Mouse (Mus musculus) lung, postnatal 25 days (tissue): ENCODE results near the gene Rab10.
"Not testable (repeated sequence)": the region's sequence is repeated elsewhere in the genome, so short reads cannot be mapped to it uniquely, and the experiment has no call there.

ENCODE experiments used
- DNase-seq: peaks from one replicate; pipeline ENCODE4 v3.0.0; 2022; ENCODE audit warnings: low spot score

Rab10 gene

DNA sequence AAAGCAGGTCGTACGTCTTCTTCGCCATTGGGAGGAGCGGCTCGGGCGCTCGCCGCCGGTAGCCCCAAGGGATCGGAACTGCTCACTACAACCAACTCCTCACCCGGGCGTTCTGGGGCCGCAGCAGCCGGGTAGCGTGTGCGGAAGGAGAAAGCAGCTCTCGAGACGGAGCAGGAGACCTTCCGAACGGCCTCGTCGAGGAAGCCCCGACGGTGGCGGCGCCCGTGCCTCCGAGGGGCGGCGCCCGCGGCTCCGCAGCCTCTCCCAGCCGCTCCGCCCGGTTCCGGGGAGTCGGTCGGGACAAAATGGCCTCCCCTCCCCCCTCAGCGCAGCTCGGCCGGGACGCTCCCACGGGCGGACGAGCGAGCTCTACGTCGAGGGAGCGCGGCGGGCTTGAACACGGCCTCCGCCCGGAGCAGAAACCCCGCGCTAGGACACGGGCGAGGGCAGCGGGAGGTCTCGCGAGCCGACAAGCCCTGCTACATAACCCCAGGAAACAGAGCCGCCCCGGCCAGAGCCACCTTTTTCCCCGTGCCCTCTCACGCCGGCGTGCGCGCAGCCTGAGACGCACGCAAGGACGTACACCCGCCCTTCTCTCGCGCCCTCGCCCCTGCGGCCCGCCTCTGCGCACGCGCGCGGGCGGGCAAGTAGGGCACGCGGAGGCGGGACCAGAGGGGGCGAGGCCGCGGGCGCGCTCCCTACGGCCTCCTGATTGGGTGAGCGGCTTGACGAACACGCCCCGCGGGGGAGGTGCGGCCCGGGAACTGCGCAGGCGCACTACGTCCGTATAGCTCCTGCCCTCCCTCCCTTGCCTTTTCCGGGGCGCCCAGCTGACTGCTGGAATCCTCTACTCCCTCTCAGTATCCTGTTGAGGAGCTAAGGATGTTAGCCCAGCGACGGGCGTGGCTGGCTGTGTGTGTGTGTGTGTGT lies at the start of gene Rab10:
TSS of gene Rab10 (minus strand) at position 579 of the 930 bp plus-strand sequence.
- DNase-seq = peak; percentile 98

DNA sequence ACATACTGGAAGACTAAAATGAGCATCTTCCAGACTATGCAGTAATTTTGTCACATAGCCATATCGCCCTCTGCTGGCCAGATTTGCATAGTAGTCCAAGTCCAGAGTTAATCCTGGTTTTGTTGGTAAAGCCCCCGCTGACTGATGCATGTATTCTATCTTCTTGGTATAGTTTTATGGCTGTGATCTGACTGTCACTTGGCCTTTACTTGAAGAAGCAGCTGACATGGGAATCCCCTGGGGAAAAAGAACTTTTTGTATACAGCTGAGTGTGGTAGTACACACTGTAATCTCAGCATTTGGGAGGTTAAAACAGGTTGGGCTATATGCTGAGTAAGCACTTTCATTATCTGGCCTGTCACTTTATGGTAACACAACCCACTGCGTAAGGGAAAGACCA lies 49.5 kb upstream of the Rab10 start:
- DNase-seq = peak; percentile 78

DNA sequence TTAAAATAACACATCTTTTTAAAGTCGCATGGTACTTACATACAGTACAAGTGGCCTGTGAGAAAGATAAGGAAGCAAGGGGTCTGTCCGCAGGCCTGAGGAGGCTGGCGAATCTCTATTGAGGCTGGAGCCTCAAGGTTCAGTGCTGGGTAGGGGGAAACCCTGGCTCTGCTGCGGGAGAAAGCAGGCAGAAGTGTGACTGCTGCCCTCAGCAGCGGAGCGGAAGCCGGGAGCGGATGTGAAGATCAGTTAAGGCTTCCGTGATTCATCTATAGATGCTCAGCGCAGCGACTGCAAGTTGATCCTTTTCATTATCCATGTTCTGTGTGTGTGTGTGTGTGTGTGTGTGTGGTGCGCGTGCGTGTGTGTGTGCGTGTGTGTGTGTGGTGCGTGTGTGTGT lies 47.1 kb upstream of the Rab10 start:
- DNase-seq = no peak

DNA sequence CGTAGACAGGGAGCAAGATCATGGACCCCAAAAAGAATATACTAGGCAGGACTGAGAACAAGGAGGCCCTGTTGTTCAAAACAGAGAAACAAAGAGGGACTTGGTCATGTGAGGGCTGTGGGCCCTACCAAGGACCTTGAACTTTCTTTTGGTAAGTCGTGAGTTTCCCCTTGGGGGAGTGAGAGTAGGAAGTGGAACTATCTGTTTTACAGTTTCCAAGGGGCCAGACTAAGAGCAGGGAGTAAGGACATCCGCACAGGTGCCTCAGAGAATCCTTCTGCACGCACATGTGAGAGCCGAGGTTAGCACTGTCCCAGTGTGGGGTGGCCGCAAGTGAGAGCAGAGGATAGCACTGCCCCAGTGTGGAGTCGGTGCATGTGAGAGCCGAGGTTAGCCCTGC lies 45.3 kb upstream of the Rab10 start:
- no peak for DNase-seq

DNA sequence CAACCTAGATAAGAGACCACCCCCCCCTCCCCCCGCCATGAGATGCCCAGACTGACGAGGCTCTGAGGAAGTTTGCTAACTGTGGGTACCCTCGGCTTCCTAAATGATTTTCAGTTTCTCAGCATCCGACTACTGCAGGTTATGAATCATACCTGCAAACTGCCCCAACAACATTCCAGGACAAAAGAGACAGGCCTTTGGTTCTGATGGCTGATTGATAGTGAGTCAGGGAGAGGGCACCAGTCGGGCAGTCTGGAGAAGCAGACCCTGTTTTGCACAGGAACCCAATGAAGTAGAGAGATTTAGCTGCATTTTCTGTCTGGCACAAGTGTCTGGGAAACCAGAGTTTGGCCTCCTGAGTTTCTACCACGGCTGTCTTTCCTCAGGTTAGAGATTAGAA lies 42.4 kb upstream of the Rab10 start:
- DNase-seq = no peak

DNA sequence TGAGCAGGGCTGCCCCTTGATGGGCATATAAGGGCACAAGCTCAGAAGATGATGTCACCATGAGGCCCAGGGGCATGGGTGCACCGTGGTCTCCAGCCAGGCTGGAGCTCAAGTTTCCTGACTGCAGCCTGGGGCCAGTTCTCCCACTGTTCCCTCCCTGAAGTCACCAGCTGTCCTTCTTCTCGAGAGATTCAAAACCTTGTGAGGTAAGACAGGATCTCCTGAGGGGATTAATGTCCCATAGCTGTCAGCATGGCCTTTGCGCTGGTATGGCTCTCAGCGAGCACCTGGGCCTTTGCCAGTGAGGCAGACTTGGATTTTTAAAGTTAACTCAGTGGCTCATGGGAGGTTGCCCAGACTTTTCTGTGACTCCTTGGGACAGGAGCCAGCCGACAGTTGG lies 40.4 kb upstream of the Rab10 start:
- no peak for DNase-seq

DNA sequence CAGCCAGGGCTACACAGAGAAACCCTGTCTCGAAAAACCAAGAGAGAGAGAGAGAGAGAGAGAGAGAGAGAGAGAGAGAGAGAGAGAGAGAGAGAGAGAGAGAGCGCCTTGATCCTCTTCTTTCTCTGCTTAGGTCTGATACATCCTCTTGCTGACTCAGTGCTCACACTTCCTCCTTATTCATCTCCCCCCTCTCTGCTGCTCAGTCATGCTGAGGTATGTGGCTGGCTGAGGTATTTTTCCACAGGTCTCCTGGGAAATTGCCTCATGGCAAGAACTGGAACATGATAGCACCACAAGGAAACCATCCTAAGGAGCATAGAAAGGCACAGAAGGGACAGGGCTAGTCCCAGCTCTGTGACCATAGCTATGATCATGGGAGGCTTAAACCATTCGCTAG lies 39.6 kb upstream of the Rab10 start:
- no peak for DNase-seq

DNA sequence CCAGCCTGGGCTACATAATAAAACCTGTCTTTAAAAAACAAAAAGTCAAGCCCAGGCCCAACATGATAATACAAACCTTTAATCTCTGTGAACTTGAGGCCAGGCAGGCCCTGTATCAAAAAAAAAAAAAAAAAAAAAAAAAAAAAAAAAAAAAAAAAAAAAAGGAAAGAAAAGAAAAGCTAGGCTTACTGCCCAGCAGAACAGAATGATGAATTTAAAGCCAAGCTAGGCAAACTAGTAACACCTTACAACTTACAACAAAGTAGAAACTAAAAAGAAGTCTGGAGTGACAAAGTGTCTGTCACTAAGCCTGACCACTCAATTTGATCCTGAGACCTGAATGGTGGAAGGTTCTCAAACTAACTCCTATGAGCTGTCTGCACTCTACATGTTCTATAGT lies 37.9 kb upstream of the Rab10 start:
- no peak for DNase-seq

DNA sequence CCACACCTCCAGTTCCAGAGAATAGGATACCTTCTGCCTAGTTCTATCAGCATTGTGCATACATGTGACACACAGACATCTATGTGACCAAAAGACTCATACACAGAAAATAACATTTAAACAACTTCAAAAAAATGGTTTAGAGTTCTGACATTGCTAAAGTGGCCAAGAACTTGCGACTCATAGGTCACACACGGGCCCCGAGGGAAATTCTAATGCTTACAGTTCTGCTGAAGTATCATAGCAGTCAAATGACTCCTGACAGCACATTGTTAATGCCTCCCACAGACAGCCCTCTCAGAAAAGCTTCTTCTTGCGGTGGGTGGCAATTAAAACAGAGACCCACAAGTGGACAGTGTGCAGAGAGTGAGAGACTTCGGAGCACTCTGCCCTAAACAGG lies 35.3 kb upstream of the Rab10 start:
- DNase-seq = no peak

DNA sequence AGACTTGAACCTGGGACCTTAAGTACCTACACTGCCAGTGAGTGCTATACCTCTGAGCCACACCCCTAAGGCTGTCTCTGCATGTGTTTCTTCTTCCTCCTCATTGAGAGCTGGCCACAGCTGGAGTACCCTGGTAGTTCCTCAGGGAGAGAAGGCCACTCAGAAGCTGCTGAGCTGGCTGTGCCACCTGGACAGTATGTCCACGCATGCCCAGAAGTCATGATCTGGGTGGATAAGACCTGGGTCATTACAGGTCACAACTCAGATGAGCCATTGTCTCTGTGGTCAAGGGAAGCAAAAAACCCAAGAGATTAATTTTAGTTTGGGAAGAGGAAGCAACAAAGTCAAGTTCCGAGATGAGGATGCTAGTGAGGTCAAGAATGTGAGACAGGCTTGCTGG lies 34.4 kb upstream of the Rab10 start:
- no peak for DNase-seq

DNA sequence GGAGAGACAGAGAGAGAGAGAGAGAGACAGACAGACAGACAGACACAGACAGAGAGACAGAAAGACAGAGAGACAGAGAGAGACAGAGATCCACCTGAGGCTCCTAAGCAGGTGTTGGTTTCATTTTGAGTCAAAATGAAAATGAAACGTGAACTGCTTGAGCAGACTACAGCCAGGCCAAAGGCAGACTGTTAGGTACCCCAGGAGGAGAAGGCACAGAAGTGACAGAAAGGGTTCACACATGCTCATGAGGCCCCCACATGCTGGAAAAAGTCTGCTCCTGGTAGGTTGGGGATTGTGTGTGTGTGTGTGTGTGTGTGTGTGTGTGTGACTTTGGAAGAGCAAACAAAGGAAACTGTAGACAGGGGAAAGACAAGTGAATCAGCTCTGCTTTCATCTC lies 29.2 kb upstream of the Rab10 start:
- no peak for DNase-seq

DNA sequence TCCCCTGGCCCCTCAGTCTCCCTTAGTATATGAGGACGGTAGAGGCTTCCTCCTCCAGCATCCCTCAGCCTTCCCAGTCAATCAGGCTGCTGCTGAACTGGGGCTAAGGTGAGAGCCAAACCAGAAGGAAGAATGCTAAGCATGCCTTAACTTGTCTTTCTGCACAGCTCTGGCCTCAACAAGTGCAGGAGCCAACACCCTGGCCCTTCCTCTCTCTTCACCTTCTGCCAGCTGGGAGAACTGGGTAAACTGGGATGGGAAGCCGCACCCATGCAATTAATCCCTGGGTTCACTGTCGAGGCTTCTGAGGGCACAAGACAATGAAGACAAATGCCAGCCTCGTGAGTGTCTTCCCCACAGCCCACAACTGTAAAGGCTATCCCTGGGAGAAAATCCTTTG lies 19.9 kb upstream of the Rab10 start:
- no peak for DNase-seq

DNA sequence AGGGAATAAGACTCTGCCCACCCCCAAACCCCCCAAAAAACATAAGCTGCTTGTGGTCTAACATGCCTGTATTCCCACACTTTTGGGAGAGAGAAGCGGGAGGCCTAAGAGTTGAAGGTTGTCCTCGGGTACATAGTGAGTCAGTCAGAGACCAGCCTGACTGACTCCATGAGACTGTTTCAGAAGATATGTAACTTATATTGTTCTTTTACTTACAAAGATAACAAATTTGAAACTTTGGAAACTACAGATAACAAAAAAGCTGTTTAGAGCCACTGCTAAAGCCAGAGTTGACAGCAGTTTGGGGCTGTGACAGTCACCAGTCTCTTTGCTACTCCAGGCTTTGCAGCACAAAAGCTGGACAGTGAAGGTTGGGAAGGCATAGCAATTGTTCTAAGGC lies 15.5 kb upstream of the Rab10 start:
- no peak for DNase-seq

DNA sequence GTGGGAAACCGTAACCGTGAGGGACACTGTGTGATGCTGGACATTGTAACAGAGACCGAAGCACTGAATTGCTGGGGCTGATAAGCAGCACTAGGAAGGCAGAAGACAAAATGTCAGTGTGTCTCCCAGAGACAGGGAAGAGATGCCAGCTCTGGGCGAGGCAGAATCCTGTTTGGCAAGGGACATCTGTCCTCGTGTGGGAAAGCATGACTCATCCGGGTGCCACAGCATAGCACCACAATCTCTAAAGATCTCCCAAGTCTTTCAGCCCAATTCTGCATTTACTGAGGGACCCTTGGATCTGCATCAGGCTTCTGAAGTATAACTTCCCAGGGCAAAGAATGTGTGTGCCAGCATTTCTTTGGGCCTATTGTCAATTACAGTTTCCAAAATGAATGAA lies 13.5 kb upstream of the Rab10 start:
- DNase-seq = no peak

DNA sequence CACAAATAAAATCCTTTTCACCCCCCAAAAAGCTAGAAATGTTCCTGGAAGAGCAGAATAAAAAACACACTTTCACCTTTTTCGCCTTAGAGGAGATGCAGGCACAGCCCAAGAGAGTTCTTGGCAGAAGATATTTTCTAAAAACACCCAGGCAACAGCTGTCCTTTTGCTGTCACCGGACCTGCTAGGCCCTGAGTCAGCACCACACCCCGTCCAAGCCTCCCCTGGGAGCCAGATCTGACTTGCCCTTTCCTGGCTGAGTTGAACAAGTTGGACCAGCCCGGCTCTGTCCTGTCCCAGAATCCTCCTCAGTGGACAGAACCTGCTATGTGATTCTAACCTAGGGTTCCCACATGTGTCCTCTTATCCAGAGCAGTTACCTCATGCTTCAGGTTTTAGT lies 9.6 kb upstream of the Rab10 start:
- peak; percentile 23 for DNase-seq

DNA sequence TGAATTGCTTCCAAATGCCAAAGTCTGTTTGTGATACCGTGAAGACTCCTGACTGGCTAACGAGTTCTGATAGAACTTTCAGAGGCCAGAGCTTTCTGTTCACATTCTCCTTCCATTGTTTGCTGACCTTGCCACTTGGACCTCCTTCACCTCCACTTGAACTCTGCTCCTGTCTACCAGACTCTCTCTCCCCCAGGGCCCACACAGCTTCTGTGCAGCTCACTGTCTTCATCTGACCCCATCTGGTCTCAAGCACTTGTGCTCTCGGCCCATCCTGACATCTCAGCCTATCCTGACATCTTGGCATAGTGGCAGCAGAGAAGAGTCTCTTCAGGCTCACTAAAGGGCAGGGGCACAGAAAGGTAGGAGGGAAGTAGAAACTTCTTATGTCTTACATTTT lies 7.2 kb upstream of the Rab10 start:
- DNase-seq = no peak

DNA sequence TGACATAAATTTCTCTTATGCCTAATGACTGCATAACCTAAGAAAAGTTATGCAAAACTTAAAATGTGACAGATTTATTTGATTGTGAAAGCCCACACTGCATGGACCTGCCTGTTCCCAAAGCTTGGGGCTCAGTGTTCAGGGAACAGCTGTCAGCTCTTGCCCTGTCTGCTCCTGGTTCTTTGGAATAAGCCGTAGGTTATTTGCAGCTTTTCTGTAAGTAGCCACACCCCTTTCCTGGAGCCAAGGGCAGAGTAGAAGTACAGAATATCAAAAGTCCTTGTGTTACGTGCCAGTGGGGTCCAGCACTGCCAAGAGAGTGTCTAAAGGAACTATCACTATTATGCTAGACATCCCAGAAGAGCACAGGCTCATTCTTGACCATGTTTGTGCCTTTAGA lies 6.3 kb upstream of the Rab10 start:
- no peak for DNase-seq

DNA sequence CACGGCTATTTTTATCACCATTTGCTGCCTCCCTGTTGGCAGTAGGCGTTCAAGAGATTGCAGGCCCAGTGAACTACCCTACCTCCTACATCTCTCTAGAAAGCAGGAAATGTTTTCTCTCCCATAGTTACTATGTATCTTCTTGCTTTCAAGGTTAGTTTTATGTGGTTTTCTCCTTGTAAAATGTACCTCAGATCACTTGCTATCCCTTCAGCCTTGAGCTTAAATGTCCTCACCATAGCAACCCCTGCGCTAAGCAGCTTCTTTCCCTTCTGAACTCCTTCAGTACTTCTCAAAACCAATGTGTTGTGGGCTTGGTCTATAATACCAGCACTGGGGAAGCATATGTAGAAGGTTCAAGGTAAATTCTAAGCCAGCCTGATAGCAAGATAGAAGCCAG lies 3.1 kb upstream of the Rab10 start:
- no peak for DNase-seq

DNA sequence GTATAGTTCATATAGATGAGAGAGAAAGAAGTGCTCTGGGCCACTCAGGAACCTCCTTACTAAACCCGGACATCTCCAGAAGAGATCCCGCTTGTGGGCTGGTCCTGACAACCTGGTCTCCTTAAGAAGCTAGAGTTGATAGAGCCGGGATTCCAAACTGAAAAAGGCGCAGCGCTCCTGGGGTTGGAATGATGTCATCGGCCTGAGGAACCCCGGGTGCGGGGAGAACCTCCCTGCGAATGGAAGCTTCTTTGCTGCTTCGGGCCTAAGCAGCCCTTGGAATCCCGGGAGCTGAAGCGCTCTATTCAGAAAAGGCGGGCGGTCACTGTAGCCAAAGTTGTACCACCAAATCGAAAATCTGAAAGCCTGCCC lies 538 bp upstream of the Rab10 start:
- DNase-seq = no peak

DNA sequence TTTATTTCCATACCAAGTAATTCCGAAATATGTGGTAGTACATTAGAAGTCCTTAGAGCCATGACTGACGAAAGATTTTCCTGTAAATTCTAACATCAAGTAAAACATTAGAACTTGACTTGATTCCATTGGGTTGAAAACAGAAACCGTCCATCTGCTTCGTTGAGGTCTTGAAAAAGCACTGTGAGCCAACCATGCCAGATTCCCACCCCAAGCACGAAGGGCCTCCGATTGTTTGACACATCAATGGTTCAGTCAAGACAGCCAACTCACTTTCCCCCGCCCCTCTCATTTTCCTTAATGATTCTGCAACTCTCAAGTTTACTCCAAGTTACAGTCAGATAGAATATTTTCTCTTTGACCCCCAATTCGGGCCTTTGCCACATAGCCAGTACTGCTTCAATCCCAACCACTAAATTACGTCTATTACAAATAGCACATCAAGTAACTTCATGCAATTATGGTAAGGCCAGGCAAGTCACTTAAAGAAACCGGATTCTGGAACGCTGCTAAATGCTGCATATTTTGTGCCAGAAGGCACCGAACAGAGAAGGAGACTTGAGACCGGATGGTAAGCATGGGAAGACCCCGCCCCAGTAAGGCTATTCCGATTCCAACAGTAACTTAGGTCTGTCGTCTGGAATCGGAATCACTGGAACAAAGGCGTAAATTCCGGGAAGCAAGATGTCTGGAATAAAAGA lies 1.1 kb downstream of the Rab10 start:
- DNase-seq = no peak

DNA sequence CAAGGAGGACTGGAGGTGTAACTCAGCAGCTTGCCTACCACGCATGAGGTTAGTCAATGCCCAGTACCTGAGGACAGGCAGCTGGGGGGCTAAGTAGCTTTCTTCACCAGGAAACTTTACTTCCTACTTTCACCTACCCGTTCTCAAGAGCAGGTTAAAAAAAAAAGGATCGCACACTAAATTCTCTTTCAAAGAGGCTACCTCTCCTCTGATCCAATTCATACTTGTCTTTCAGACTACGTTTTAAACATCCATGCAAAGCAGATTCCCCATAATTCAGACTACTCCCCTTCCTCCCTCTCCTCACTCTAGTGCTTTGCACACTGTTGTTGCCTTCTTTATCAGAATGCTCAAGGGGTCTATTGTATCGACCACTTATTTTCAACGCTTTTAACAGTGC lies 2.2 kb downstream of the Rab10 start:
- DNase-seq = no peak

DNA sequence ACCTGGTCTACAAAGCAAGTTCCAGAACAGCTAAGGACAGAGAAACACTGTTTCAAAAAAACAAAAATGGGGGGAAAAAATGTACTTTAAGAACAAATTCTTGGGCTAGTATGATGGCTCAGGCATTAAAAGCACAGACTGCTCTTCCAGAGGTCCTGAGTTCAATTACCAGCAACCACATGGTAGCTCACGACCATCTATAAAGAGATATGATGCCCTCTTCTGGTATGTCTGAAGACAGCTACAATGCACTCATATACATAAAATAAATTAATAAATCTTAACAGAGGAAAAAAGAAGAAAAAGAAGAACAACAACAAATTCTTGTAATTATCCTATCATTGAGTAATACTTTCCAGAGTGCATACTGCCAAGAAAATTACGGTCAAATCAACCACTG lies 4.5 kb downstream of the Rab10 start:
- no peak for DNase-seq

DNA sequence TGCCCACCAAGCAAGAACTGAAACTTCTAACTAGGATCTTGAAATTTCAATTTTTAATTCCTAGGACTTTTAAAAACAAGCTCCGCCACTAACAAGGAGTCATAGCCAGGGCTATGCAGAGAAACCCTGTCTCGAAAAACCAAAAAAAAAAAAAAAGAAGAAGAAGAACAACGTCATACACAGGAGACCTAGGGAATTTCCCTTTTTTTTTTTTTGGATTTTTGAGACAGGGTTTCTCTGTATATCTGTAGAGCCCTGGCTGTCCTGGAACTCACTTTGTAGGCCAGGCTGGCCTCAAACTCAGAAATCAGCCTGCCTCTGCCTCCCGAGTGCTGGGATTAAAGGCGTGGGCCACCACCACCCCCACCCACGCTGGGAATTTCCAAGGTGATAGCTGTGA lies 12.1 kb downstream of the Rab10 start:
- not testable (repeated sequence) for DNase-seq

DNA sequence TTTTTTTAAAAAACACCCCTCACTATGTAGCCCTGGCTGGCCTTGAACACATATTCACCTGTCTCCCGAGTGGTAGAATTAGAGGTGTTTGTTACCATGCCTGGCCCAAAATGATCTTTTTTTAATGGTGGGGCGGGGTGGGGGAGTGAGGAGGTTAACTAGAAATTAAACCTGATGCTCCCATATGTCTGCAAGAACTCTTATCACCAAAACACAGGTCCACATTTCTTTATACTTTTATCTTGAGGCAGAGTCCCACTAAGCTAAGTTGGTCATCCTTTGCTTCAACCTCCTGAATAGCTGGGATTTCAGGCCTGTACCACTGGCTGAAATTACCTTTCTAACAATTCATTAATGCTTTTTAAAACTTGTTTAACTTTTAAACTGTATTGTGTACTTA lies 13.7 kb downstream of the Rab10 start:
- DNase-seq = no peak
